15 mouse cellular contexts compared by ENCODE assay signal in the genomic region with DNA sequence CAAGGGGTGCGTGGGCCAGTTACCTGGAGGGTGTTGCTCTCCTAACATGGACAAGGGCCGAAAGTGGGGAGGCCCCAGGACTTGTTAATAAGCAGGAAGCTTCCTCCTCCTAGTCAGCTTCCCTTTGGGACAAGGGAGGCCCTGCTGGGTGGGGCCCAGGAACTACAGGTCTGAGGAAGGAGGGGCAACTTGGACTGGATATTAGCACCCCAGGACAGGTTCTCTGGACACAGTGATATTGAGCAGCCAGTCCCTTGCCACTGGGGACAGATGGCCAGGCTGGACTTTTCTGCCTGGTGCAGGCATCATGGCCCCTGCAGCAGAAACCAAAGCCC. TPM values are rescaled to one million over a fixed set of nuclear protein-coding genes. Genes with fewer than 3 reads are reported as not detected.
DNase-seq lines count a peak whose midpoint lies in the region; ATAC-seq lines count a peak whose summit lies in the region.
"Had no signal": no experiment of that assay in that cellular context is flagged by ENCODE, and none has a peak within 500 bp of the region (broad histone marks: within the 10 kb centered on the region; RNA-seq: fewer than 3 reads in every experiment).

No protein-coding gene starts in this region.

- WGBS in hindbrain, embryonic 10.5 days: 54% methylated on average over 2 of the region's 2 CpGs
- 51% methylated on average over 2 of the region's 2 CpGs for WGBS in hindbrain, embryonic 11.5 days
- 63% methylated on average over 2 of the region's 2 CpGs for WGBS in midbrain, embryonic 13.5 days
- WGBS in midbrain, embryonic 10.5 days: 49% methylated on average over 2 of the region's 2 CpGs
- 66% methylated on average over 2 of the region's 2 CpGs for WGBS in hindbrain, embryonic 13.5 days
- 60% methylated on average over 2 of the region's 2 CpGs for WGBS in stomach, embryonic 14.5 days

- ATAC-seq in hindbrain, embryonic 11.5 days (ENCODE audit: low FRiP score): no peak
- no peak for ATAC-seq in midbrain, embryonic 13.5 days
- ATAC-seq in hindbrain, embryonic 13.5 days (ENCODE audit: low FRiP score): no peak
- ATAC-seq in stomach, embryonic 14.5 days (ENCODE audit: insufficient number of reproducible peaks, insufficient read depth, low FRiP score, low read depth): 0 out of 2 replicates have a peak, but pooled peaks have one; percentile 10

- no peak overlapping the region for H3K9ac ChIP-seq in hindbrain, embryonic 11.5 days (ENCODE audit: low read depth, low read length)
- peak overlapping the region; percentile 48; the same call in 1 of the 2 replicates for H3K9ac ChIP-seq in midbrain, embryonic 13.5 days (replicated peaks)
- peak overlapping the region; percentile 43 for H3K9ac ChIP-seq in hindbrain, embryonic 13.5 days
- no peak overlapping the region for H3K9ac ChIP-seq in stomach, embryonic 14.5 days (replicated peaks; ENCODE audit: low read depth, low read length)

- peaks cover 58% of the 10 kb centered on the region for H3K36me3 ChIP-seq in hindbrain, embryonic 10.5 days
- H3K36me3 ChIP-seq in hindbrain, embryonic 11.5 days (ENCODE audit: control insufficient read depth, insufficient read depth, low read length): peaks cover 7% of the 10 kb centered on the region; the same call in 1 of the 2 replicates
- peaks cover 88% of the 10 kb centered on the region for H3K36me3 ChIP-seq in midbrain, embryonic 13.5 days
- peaks cover 41% of the 10 kb centered on the region for H3K36me3 ChIP-seq in midbrain, embryonic 10.5 days
- H3K36me3 ChIP-seq in hindbrain, embryonic 13.5 days: peaks cover 91% of the 10 kb centered on the region
- H3K36me3 ChIP-seq in stomach, embryonic 14.5 days (ENCODE audit: control insufficient read depth, insufficient read depth, low read length): no peaks in the 10 kb centered on the region; the same call in 1 of the 2 replicates

- peaks cover 68% of the 10 kb centered on the region for H3K27me3 ChIP-seq in hindbrain, embryonic 10.5 days (ENCODE audit: insufficient read depth, poor library complexity, severe bottlenecking)
- peaks cover 28% of the 10 kb centered on the region for H3K27me3 ChIP-seq in hindbrain, embryonic 11.5 days (ENCODE audit: control insufficient read depth, insufficient read depth, low read length)
- peaks cover 41% of the 10 kb centered on the region for H3K27me3 ChIP-seq in midbrain, embryonic 13.5 days
- H3K27me3 ChIP-seq in midbrain, embryonic 10.5 days (ENCODE audit: low read depth, poor library complexity, severe bottlenecking): peaks cover 67% of the 10 kb centered on the region
- H3K27me3 ChIP-seq in hindbrain, embryonic 13.5 days: peaks cover 48% of the 10 kb centered on the region
- H3K27me3 ChIP-seq in stomach, embryonic 14.5 days (ENCODE audit: control insufficient read depth, insufficient read depth, low read length): peaks cover 7% of the 10 kb centered on the region; the same call in 1 of the 2 replicates
- H3K27me3 ChIP-seq: CH12.LX had no signal

- H3K4me2 ChIP-seq in hindbrain, embryonic 11.5 days (replicated peaks; ENCODE audit: low read depth, low read length): no peak overlapping the region
- H3K4me2 ChIP-seq in midbrain, embryonic 13.5 days (replicated peaks): no peak overlapping the region
- H3K4me2 ChIP-seq in hindbrain, embryonic 13.5 days: peak overlapping the region; percentile 15; the same call in 1 of the 2 replicates
- H3K4me2 ChIP-seq in stomach, embryonic 14.5 days (replicated peaks; ENCODE audit: low read depth, low read length): no peak overlapping the region; the same call in 1 of the 2 replicates

- H3K4me3 ChIP-seq in hindbrain, embryonic 10.5 days: 0 out of 2 replicates have a peak overlapping the region, but pooled peaks have one; percentile 29
- H3K4me3 ChIP-seq in hindbrain, embryonic 11.5 days (ENCODE audit: low read depth, low read length): no peak overlapping the region
- H3K4me3 ChIP-seq in midbrain, embryonic 13.5 days (replicated peaks): no peak overlapping the region
- no peak overlapping the region for H3K4me3 ChIP-seq in midbrain, embryonic 10.5 days
- peak overlapping the region; percentile 3; the same call in 1 of the 2 replicates for H3K4me3 ChIP-seq in hindbrain, embryonic 13.5 days
- H3K4me3 ChIP-seq in stomach, embryonic 14.5 days (ENCODE audit: low read depth, low read length): no peak overlapping the region
- H3K4me3 ChIP-seq: left cerebral cortex, adult 2 months had no signal

- DNase-seq in hindbrain, embryonic 10.5 days (ENCODE audit: low spot score): no peak
- no peak for DNase-seq in hindbrain, embryonic 11.5 days (ENCODE audit: low spot score)
- no peak for DNase-seq in midbrain, embryonic 10.5 days (ENCODE audit: low spot score)
- no peak for DNase-seq in adrenal gland, postnatal 4 days (ENCODE audit: low spot score in 2 of 2)
- DNase-seq: adrenal gland, postnatal 10 days; gastrocnemius, postnatal 14 days; heart, postnatal 36 days; lung, adult 2 months had no signal

- H3K4me1 ChIP-seq in hindbrain, embryonic 10.5 days (replicated peaks): peaks cover 25% of the 10 kb centered on the region
- H3K4me1 ChIP-seq in hindbrain, embryonic 11.5 days (replicated peaks; ENCODE audit: control insufficient read depth, insufficient read depth, low read length): no peaks in the 10 kb centered on the region; the same call in none of the 2 replicates
- H3K4me1 ChIP-seq in midbrain, embryonic 13.5 days (replicated peaks): peaks cover 47% of the 10 kb centered on the region
- peaks cover 17% of the 10 kb centered on the region for H3K4me1 ChIP-seq in midbrain, embryonic 10.5 days
- H3K4me1 ChIP-seq in hindbrain, embryonic 13.5 days (replicated peaks): peaks cover 44% of the 10 kb centered on the region
- peaks cover 3% of the 10 kb centered on the region; the same call in 1 of the 2 replicates for H3K4me1 ChIP-seq in stomach, embryonic 14.5 days (ENCODE audit: control insufficient read depth, insufficient read depth, low read length)

- no peak overlapping the region for H3K27ac ChIP-seq in hindbrain, embryonic 10.5 days
- no peak overlapping the region for H3K27ac ChIP-seq in hindbrain, embryonic 11.5 days (ENCODE audit: low read depth, low read length)
- H3K27ac ChIP-seq in midbrain, embryonic 13.5 days: no peak overlapping the region
- no peak overlapping the region for H3K27ac ChIP-seq in midbrain, embryonic 10.5 days (replicated peaks)
- H3K27ac ChIP-seq in hindbrain, embryonic 13.5 days: no peak overlapping the region
- no peak overlapping the region for H3K27ac ChIP-seq in stomach, embryonic 14.5 days (ENCODE audit: low read length)
- H3K27ac ChIP-seq: kidney, postnatal 0 days had no signal

- peaks cover 4% of the 10 kb centered on the region; the same call in 1 of the 2 replicates for H3K9me3 ChIP-seq in hindbrain, embryonic 10.5 days
- no peaks in the 10 kb centered on the region for H3K9me3 ChIP-seq in hindbrain, embryonic 11.5 days (ENCODE audit: control insufficient read depth, low read length)
- H3K9me3 ChIP-seq in midbrain, embryonic 13.5 days: no peaks in the 10 kb centered on the region
- H3K9me3 ChIP-seq in midbrain, embryonic 10.5 days (replicated peaks): 0 out of 2 replicates have a peak, but pooled peaks cover 7% of the 10 kb centered on the region
- no peaks in the 10 kb centered on the region for H3K9me3 ChIP-seq in hindbrain, embryonic 13.5 days
- H3K9me3 ChIP-seq in stomach, embryonic 14.5 days (ENCODE audit: control insufficient read depth, low read depth, low read length): no peaks in the 10 kb centered on the region

RNA-seq across cellular contexts. Expression of gene Prr36, which starts 10.3 kb away (rescaled TPM):
- 13.1 and 27.1 TPM in 2 replicates for polyA plus RNA-seq in hindbrain, embryonic 10.5 days (2016; fragmentation: Nextera tagmentation; extraction: Ambion mirVana)
- 29.0 and 33.5 TPM in 2 replicates for polyA plus RNA-seq in hindbrain, embryonic 11.5 days (2014; fragmentation: Nextera tagmentation; extraction: Ambion mirVana)
- polyA plus RNA-seq in midbrain, embryonic 13.5 days (2015; fragmentation: Nextera tagmentation; extraction: Ambion mirVana): 44.2 and 52.1 TPM in 2 replicates
- polyA plus RNA-seq in midbrain, embryonic 10.5 days (2016; fragmentation: Nextera tagmentation; extraction: Ambion mirVana): 10.8 and 18.6 TPM in 2 replicates
- 40.2 and 47.7 TPM in 2 replicates for polyA plus RNA-seq in hindbrain, embryonic 13.5 days (2015; fragmentation: Nextera tagmentation; extraction: Ambion mirVana)
- 6.3 and 8.9 TPM in 2 replicates for polyA plus RNA-seq in stomach, embryonic 14.5 days (2014; fragmentation: Nextera tagmentation; extraction: Ambion mirVana)
- 10 to 100 TPM in 1 of 2 experiments, 1 to 10 TPM in 1; 9.6 to 10.6 TPM for total RNA-seq in adrenal gland, postnatal 4 days (2021)
- total RNA-seq: heart, postnatal 36 days; neutrophil, adult 5-6 weeks had no signal

RNA-seq across cellular contexts. Expression of gene Lrrc8e, which starts 19.6 kb away (rescaled TPM):
- 0.30 TPM in 1 of 2 replicates, not detected in the other for polyA plus RNA-seq in hindbrain, embryonic 10.5 days (2016; fragmentation: Nextera tagmentation; extraction: Ambion mirVana)
- polyA plus RNA-seq in hindbrain, embryonic 11.5 days (2014; fragmentation: Nextera tagmentation; extraction: Ambion mirVana): 0.06 TPM in 1 of 2 replicates, not detected in the other
- 0.17 TPM in 1 of 2 replicates, not detected in the other for polyA plus RNA-seq in midbrain, embryonic 13.5 days (2015; fragmentation: Nextera tagmentation; extraction: Ambion mirVana)
- 0.19 TPM in 2 replicates for polyA plus RNA-seq in midbrain, embryonic 10.5 days (2016; fragmentation: Nextera tagmentation; extraction: Ambion mirVana)
- polyA plus RNA-seq in hindbrain, embryonic 13.5 days (2015; fragmentation: Nextera tagmentation; extraction: Ambion mirVana): not detected in 2 replicates
- 3.5 and 3.6 TPM in 2 replicates for polyA plus RNA-seq in stomach, embryonic 14.5 days (2014; fragmentation: Nextera tagmentation; extraction: Ambion mirVana)
- 10 to 100 TPM; 13.6 to 15.2 TPM for total RNA-seq in adrenal gland, postnatal 4 days (2021)
- total RNA-seq: left cerebral cortex, adult 2 months; neutrophil, adult 5-6 weeks had no signal

RNA-seq across cellular contexts. Expression of gene Map2k7, which starts 31.6 kb away (rescaled TPM):
- polyA plus RNA-seq in hindbrain, embryonic 10.5 days (2016; fragmentation: Nextera tagmentation; extraction: Ambion mirVana): 34.7 and 39.4 TPM in 2 replicates
- polyA plus RNA-seq in hindbrain, embryonic 11.5 days (2014; fragmentation: Nextera tagmentation; extraction: Ambion mirVana): 20.4 and 22.4 TPM in 2 replicates
- polyA plus RNA-seq in midbrain, embryonic 13.5 days (2015; fragmentation: Nextera tagmentation; extraction: Ambion mirVana): 33.0 and 36.9 TPM in 2 replicates
- 31.5 and 39.0 TPM in 2 replicates for polyA plus RNA-seq in midbrain, embryonic 10.5 days (2016; fragmentation: Nextera tagmentation; extraction: Ambion mirVana)
- 28.5 and 30.8 TPM in 2 replicates for polyA plus RNA-seq in hindbrain, embryonic 13.5 days (2015; fragmentation: Nextera tagmentation; extraction: Ambion mirVana)
- 22.0 and 26.0 TPM in 2 replicates for polyA plus RNA-seq in stomach, embryonic 14.5 days (2014; fragmentation: Nextera tagmentation; extraction: Ambion mirVana)
- total RNA-seq in adrenal gland, postnatal 4 days (2021): 100 to 1,000 TPM; 121 to 129 TPM

RNA-seq across cellular contexts. Expression of gene Gm49320, which starts 31.7 kb away (rescaled TPM):
- 0.68 and 1.8 TPM in 2 replicates for polyA plus RNA-seq in hindbrain, embryonic 10.5 days (2016; fragmentation: Nextera tagmentation; extraction: Ambion mirVana)
- 0.81 and 1.2 TPM in 2 replicates for polyA plus RNA-seq in hindbrain, embryonic 11.5 days (2014; fragmentation: Nextera tagmentation; extraction: Ambion mirVana)
- 0.90 and 1.2 TPM in 2 replicates for polyA plus RNA-seq in midbrain, embryonic 13.5 days (2015; fragmentation: Nextera tagmentation; extraction: Ambion mirVana)
- 0.43 and 1.3 TPM in 2 replicates for polyA plus RNA-seq in midbrain, embryonic 10.5 days (2016; fragmentation: Nextera tagmentation; extraction: Ambion mirVana)
- polyA plus RNA-seq in hindbrain, embryonic 13.5 days (2015; fragmentation: Nextera tagmentation; extraction: Ambion mirVana): 1.00 and 1.7 TPM in 2 replicates
- polyA plus RNA-seq in stomach, embryonic 14.5 days (2014; fragmentation: Nextera tagmentation; extraction: Ambion mirVana): 2.4 and 2.7 TPM in 2 replicates
- total RNA-seq in adrenal gland, postnatal 4 days (2021): 1 to 10 TPM; 4.4 to 6.0 TPM

RNA-seq across cellular contexts. Expression of gene Evi5l, which starts 40.6 kb away (rescaled TPM):
- 28.1 and 43.7 TPM in 2 replicates for polyA plus RNA-seq in hindbrain, embryonic 10.5 days (2016; fragmentation: Nextera tagmentation; extraction: Ambion mirVana)
- 28.1 and 33.5 TPM in 2 replicates for polyA plus RNA-seq in hindbrain, embryonic 11.5 days (2014; fragmentation: Nextera tagmentation; extraction: Ambion mirVana)
- polyA plus RNA-seq in midbrain, embryonic 13.5 days (2015; fragmentation: Nextera tagmentation; extraction: Ambion mirVana): 91.4 and 92.5 TPM in 2 replicates
- polyA plus RNA-seq in midbrain, embryonic 10.5 days (2016; fragmentation: Nextera tagmentation; extraction: Ambion mirVana): 24.9 and 38.1 TPM in 2 replicates
- 93.5 and 93.7 TPM in 2 replicates for polyA plus RNA-seq in hindbrain, embryonic 13.5 days (2015; fragmentation: Nextera tagmentation; extraction: Ambion mirVana)
- 20.2 and 20.8 TPM in 2 replicates for polyA plus RNA-seq in stomach, embryonic 14.5 days (2014; fragmentation: Nextera tagmentation; extraction: Ambion mirVana)
- 10 to 100 TPM; 46.2 to 47.0 TPM for total RNA-seq in adrenal gland, postnatal 4 days (2021)

Comparison
In these comparisons a context has a peak if more than half of its experiments do, and no peak if none do; other contexts are left out.
1. H3K4me3 ChIP-seq: peak in hindbrain, embryonic 10.5 days (single experiment) and hindbrain, embryonic 13.5 days (single experiment); none in hindbrain, embryonic 11.5 days (single experiment), midbrain, embryonic 13.5 days (single experiment), midbrain, embryonic 10.5 days (single experiment) and stomach, embryonic 14.5 days (single experiment).
2. H3K9ac ChIP-seq: peak in midbrain, embryonic 13.5 days (single experiment) and hindbrain, embryonic 13.5 days (single experiment); none in hindbrain, embryonic 11.5 days (single experiment) and stomach, embryonic 14.5 days (single experiment).